Mouse (Mus musculus): ENCODE results near the gene 4930404N11Rik.

Gene 4930404N11Rik

DNA sequence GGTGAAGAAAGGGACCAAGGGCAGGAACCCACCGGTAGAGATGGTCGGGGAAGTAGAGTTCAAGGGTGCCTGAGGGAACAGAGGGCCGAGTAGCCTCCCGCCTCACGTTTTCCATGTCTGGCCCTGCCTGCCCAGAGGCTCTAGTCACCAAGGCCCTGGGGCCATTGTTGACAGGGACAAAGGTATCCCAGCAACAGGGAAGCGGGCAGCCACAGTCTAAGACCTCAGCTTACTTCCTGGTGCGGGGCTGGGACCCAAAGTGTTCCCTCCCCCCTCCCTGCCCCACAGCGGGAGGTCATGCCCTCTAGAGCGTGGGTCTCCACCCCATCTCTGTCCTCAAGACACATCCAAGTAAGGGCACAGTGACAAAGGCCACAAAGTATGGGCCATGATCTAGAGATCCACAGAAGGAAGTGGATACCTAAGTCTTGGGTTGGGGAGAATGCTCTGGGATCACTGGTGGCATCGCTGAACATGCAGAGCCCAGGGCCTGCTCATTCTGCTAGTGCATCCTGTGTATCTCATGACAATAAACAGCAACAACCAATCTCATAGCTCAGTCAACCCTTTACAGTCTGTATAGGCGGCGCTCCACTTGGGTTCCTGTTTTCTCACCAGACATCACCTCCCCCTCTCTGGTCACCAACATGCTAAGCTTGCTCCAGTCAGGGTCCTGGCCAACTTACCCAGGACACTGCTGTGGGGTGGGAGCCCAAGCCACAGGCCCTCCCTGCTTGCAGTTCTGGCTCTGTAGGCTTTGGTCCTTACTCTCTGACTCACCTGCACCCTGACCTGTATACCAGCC is at the start of gene 4930404N11Rik:
Gene 4930404N11Rik (minus strand): TSS at position 145 of the 805 bp plus-strand sequence.
- no peak for DNase-seq (ENCODE audit: low spot score)

- DNase-seq (ENCODE audit: low spot score), result no peak
Measured at GRCm38 (mm10) chr10:81415146-81415545, 49.5 kb upstream of the 4930404N11Rik start.

- no peak for DNase-seq (ENCODE audit: low spot score)
Measured at GRCm38 (mm10) chr10:81414682-81415081, 49.1 kb upstream of the 4930404N11Rik start.

GRCm38 (mm10) chr10:81413310-81414261 is 48.0 kb upstream of the 4930404N11Rik start:
- DNase-seq (ENCODE audit: low spot score), result peak; percentile 75

GRCm38 (mm10) chr10:81412586-81413309 is 47.1 kb upstream of the 4930404N11Rik start:
- no peak for DNase-seq (ENCODE audit: low spot score)

DNA sequence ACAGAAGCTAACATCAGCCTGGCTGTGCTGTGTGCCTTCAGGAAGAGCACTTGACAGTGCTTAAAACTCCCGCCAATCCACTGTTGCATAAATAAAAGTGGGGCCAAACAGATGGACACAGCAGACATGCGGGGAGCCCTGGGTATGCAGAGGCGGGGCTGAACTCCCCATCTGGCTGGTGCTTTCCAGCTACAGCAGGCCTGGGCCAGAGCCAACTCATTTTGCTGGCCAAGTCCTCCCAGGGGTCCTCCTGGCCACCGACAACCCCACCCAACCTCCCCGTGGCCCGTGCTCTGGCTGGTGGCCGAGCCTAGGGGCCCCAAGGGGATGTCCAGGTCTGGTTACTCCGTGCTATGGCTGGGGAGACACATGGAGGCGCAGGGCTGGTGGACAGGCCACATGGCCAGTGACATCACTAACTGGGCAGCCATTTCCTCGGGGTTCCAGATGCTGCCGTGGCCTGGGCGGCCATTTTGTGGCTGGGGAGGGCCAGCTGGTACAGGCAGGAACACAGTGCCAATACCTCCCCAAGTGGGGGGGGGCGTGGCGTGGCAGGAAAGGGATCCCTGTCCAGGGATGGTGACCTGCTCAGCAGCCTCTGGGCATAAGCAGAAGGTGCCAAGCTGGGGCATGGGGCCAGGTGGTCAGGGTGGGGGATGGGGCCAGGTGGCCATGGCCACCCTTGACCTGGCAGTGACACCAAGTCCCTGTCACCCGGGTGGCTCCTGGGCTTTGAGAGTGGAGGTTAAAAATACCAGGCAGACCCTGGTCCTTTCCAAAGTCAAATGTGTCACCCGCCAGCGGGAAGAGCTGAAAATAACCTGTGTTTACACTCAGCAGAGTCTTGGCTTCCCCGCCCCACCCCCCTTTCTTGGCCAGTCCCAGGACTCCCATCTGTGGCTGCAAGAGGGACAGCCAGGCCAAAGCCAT is 46.1 kb upstream of the 4930404N11Rik start:
- DNase-seq (ENCODE audit: low spot score), result peak; percentile 65

DNA sequence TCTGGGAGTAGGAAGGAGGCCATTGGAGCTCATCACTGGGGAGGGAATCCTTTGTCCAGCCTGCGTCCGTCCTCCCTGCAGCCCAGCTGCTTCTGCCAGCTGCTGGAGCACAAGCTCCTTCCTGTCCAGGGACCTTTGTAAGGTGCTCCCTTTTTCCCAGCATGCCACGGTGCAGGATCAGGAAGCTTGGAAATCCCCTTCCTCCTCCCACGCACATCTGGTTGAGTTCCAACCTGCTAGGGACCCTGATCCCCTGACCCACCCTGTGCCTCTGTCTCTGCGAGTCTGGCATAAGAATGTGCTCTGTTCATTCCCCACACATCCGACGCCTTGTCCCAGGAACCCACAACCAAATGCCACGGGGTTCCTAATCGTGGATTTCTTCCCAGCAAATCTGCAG is 45.4 kb upstream of the 4930404N11Rik start:
- no peak for DNase-seq (ENCODE audit: low spot score)

GRCm38 (mm10) chr10:81410350-81410749 is 44.7 kb upstream of the 4930404N11Rik start:
- DNase-seq (ENCODE audit: low spot score), result no peak

GRCm38 (mm10) chr10:81409330-81409729 is 43.7 kb upstream of the 4930404N11Rik start:
- DNase-seq (ENCODE audit: low spot score), result no peak

GRCm38 (mm10) chr10:81408871-81409291 is 43.3 kb upstream of the 4930404N11Rik start:
- DNase-seq (ENCODE audit: low spot score), result no peak

GRCm38 (mm10) chr10:81408424-81408729 is 42.8 kb upstream of the 4930404N11Rik start:
- DNase-seq (ENCODE audit: low spot score), result no peak

DNA sequence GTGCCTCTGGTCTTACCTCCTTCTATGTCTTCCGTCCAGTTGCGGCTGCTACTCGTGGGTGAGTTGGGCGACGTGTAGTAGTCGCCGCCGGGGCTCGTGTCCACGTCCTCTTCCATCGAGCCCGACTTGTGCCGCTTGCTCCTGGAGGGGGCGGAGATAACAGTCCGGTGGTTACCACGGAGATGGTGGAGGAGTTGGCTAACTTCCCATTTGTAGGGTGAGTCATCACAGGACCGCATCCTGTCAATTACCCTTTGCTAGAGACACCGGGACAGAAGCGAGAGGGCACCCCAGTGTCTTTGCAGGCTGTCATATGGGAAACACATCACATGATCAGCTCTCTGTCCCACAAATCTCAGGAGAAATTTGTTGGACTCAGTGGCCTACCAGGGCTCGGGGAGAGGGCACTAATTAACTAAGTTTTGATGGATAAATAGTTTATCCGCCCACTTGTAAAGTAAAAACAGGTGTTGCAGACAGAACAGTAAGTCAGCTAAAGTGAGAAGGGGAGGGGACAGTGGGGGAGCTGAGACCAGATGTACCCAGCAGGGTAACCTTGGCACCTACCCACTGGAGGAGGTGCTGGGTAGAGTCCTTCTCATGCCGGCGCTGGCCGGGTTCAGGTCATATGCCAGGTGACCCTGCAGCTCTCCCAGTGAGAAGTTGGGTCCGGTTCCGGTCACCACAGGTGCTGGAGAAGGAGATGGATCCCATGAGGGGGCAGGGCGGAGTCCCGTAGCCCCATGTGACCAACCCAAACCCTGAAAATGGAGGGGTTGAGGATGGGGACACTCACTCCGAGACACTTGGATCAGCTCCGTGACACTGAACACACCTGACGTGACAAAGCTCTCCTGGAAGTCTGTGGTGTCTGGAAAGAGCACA is 42.2 kb upstream of the 4930404N11Rik start:
- DNase-seq (ENCODE audit: low spot score), result peak; percentile 80

DNA sequence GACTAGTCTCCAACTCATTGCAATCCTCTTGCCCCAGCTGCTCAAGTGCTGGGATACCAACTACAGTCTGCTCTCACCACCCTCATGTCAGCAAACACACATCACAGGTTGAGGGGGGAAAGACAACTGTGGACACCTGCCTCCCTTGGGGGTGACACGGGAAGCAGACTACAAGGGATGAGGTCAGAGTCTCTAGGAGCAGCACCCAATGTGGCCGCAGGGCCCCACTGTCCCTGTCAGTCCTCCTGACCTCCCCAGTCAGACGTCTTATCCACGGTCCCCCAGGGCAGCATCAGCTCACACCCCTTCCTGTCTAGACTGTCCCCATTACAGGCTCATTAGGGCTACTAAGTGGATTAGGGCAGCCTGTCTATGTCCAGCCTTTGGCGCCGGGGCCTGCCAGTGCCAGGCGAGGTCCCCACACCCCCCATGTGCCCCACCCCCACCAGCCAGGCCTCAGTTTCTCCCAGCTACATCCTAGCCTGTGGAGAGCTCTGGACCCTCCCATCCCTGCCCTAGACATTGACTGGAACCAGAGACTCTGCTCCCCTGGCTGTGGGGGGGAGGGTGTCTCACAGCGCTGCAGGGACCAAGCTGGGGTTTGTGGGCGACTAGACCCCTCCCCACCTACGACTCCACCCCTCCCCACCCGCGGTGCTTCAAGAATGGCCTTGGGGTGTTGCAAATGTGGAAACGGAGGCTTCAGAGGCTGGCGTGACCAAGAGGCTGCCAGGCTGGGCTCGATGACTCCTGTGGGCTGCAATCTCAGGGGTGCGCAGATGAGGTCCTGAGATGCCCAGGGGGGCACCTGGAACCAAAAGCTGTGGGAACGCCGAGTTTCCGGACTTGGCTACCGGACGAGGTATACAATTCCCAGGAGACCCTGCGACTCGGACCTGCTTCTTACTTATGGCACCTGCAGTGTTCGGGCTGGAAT is 41.2 kb upstream of the 4930404N11Rik start:
- no peak for DNase-seq (ENCODE audit: low spot score)

- DNase-seq (ENCODE audit: low spot score), result no peak
Measured at GRCm38 (mm10) chr10:81405588-81406201, 40.1 kb upstream of the 4930404N11Rik start.

- DNase-seq (ENCODE audit: low spot score), result no peak
Measured at GRCm38 (mm10) chr10:81404720-81405119, 39.1 kb upstream of the 4930404N11Rik start.

GRCm38 (mm10) chr10:81404082-81404481 is 38.5 kb upstream of the 4930404N11Rik start:
- DNase-seq (ENCODE audit: low spot score), result no peak

DNA sequence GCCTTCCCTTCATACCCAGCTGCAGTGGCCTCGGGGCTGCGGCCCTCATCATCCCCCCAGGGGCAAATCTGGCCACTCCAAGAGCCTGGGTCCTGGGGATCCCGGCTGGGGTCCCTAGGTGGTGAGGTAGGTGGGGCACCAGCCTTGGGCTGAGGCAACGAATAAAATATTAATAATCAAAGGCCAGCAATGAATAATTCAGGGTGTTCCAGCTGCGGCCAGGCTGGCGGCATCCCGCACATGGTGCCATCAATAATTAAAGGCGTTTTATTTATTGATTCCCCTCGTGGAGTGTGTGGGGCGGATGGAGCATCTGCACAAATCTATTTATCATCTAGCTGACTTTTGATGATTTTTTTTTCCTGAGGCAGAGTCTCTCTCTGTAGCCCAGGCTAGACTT is 37.9 kb upstream of the 4930404N11Rik start:
- DNase-seq (ENCODE audit: low spot score), result no peak

DNA sequence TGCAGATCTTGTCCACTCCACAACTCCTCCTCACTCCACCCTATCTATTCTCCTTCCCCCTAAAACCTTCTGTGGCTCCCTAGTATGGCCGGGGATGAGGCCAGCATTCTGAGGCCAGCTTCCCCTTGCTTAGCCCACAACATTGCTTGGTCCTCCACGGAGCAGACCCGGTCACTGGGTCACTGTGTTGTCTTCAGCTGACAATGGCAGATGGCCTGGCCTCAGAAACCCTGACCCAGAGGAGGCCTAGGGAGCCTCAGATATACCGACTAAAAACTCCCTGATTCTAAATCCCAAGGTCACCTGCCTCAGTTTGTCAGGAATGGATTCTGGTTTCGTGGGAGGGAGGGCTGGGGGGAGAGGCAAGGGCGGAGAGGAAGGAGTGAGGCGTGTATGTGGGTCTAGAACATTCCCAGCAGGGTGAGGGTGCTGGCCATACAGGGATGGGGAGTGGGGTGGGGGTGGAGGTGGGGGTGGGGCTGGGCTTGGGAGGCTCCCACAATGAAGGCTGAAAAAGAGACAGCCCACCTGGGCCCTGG is 36.7 kb upstream of the 4930404N11Rik start:
- DNase-seq (ENCODE audit: low spot score), result no peak

Measured in ovary, adult 18-20 months (tissue).